Mouse (Mus musculus) G1E (cell line): ENCODE results near the gene Gm21060. TPM values are rescaled to one million over a fixed set of nuclear protein-coding genes. Genes with fewer than 3 reads are reported as not detected.
"Not testable (repeated sequence)": the region's sequence is repeated elsewhere in the genome, so short reads cannot be mapped to it uniquely, and the experiment has no call there.

ENCODE experiments used
- ATAC-seq: 2 replicates; pipeline ENCODE4 v1.8.0; 2016; ENCODE audit warnings: mild to moderate bottlenecking; ENCODE audit not compliant: insufficient number of reproducible peaks, poor library complexity, low FRiP score, severe bottlenecking; ENCODE audit errors: extremely low read depth
- DNase-seq: peaks from one replicate; pipeline ENCODE4 v3.0.0; 2012; ENCODE audit warnings: low spot score
- H3K27me3 ChIP-seq: 2 replicates; pipeline ENCODE4 v1.6.1; 2012; ENCODE audit warnings: mild to moderate bottlenecking, low read length, inconsistent platforms; ENCODE audit not compliant: insufficient read depth
- H3K36me3 ChIP-seq: replicated peaks from 2 replicates; pipeline ENCODE3; 2012; ENCODE audit warnings: mild to moderate bottlenecking, inconsistent platforms
- H3K4me1 ChIP-seq: 2 replicates; pipeline ENCODE4 v1.6.1; 2012; ENCODE audit warnings: low read depth, low read length, inconsistent platforms, mixed read lengths; ENCODE audit not compliant: insufficient read depth
- H3K4me3 ChIP-seq: 2 replicates; pipeline ENCODE4 v1.5.1; 2012; ENCODE audit warnings: low read depth, mild to moderate bottlenecking, inconsistent platforms, low read length, moderate library complexity, mixed read lengths
- H3K9me3 ChIP-seq: replicated peaks from 2 replicates; pipeline ENCODE4 v1.6.1; 2012; ENCODE audit warnings: inconsistent platforms
- CTCF ChIP-seq: IDR thresholded peaks from 2 replicates; pipeline ENCODE4 v1.5.1; 2012; ENCODE audit warnings: low read depth, low read length, inconsistent platforms, mixed read lengths
- GATA1 ChIP-seq: IDR thresholded peaks from 2 replicates; pipeline ENCODE4 v1.6.1; 2012; ENCODE audit warnings: borderline replicate concordance, low read length, inconsistent platforms, mixed read lengths
- GATA2 ChIP-seq: IDR thresholded peaks from 2 replicates; pipeline ENCODE4 v1.6.1; 2012; ENCODE audit warnings: low read depth, low read length, inconsistent platforms, borderline replicate concordance
- POLR2AphosphoS5 ChIP-seq: IDR thresholded peaks from 2 replicates; pipeline ENCODE4 v1.6.1; 2012; ENCODE audit warnings: low read depth, low read length, inconsistent platforms; ENCODE audit not compliant: insufficient replicate concordance
- TAL1 ChIP-seq: conservative IDR thresholded peaks from 2 replicates; pipeline ENCODE4 v1.6.1; 2012; ENCODE audit warnings: low read depth, low read length, inconsistent platforms, mixed read lengths
- polyA plus RNA-seq: library from polyadenylated mRNA; stranded (reverse); fragments of >175 nt; gene quantifications from 2 replicates; pipeline ENCODE4 v1.2.3, GENCODE M21; 2012
- total RNA-seq, 2 experiments: library from RNA; stranded (forward) in 1 of 2; stranded (reverse) in 1 of 2; fragments of 200-1000 nt in 1 of 2; fragments of >200 nt in 1 of 2; fragmentation: Nextera tagmentation in 1 of 2; gene quantifications; 2 replicates each; pipeline ENCODE4 v1.2.3; 2014 to 2017

Gene Gm21060
- total and polyA plus RNA-seq, 3 experiments = not detected

- H3K36me3 ChIP-seq = no peaks in the 10 kb centered on the region
- H3K27me3 ChIP-seq = peaks cover 11% of the 10 kb centered on the region
- no peak for TF ChIP-seq CTCF
- no peak overlapping the region for H3K4me3 ChIP-seq
- ATAC-seq = no peak
- peaks cover 13% of the 10 kb centered on the region for H3K4me1 ChIP-seq
- H3K9me3 ChIP-seq = no peaks in the 10 kb centered on the region
- no peak for DNase-seq
Measured at GRCm38 (mm10) chr19:61261241-61261640, 35.6 kb downstream of the Gm21060 start.

GRCm38 (mm10) chr19:61257733-61258132, 39.1 kb downstream of the Gm21060 start:
- TF ChIP-seq CTCF (no peak), POLR2AphosphoS5 (no peak), GATA2 (no peak), GATA1 (no peak), TAL1 (no peak)
- no peak for ATAC-seq

GRCm38 (mm10) chr19:61256166-61256887, 40.5 kb downstream of the Gm21060 start:
- no peak for ATAC-seq
- Histone ChIP-seq H3K27me3 (peaks cover 13% of the 10 kb centered on the region), H3K9me3 (no peaks in the 10 kb centered on the region), H3K4me3 (no peak overlapping the region), H3K36me3 (no peaks in the 10 kb centered on the region), H3K4me1 (peaks cover 3% of the 10 kb centered on the region)
- DNase-seq = no peak
- no peak for TF ChIP-seq CTCF

More at GRCm38 (mm10) chr19:61257733-61258132, 39.1 kb downstream of the Gm21060 start:
- H3K4me3 ChIP-seq = no peak overlapping the region
- no peaks in the 10 kb centered on the region for H3K9me3 ChIP-seq
- no peak for DNase-seq
- H3K4me1 ChIP-seq = peaks cover 8% of the 10 kb centered on the region
- no peaks in the 10 kb centered on the region for H3K36me3 ChIP-seq
- H3K27me3 ChIP-seq = peaks cover 13% of the 10 kb centered on the region

- not testable (repeated sequence) for H3K4me3 ChIP-seq, DNase-seq, H3K36me3 ChIP-seq, ATAC-seq, H3K27me3 ChIP-seq, H3K9me3 ChIP-seq
- peaks cover 19% of the 10 kb centered on the region for H3K4me1 ChIP-seq
Measured at GRCm38 (mm10) chr19:61247334-61247733, 49.5 kb downstream of the Gm21060 start.

Other genes with a start within 250 kb of the Gm21060 start
- 37.9 and 49.1 TPM in 2 replicates for gene Zfp950, start 156.2 kb downstream of the Gm21060 start, total RNA-seq (2014; fragmentation: Nextera tagmentation)
- 28.8 and 33.0 TPM in 2 replicates for gene Zfp950, start 156.2 kb downstream of the Gm21060 start, total RNA-seq (2017)
- gene Zfp950, start 156.2 kb downstream of the Gm21060 start, polyA plus RNA-seq = 0.18 and 0.26 TPM in 2 replicates
- gene Gm7102, start 120.8 kb downstream of the Gm21060 start, total RNA-seq (2014; fragmentation: Nextera tagmentation) = not detected in 2 replicates
- 0.11 and 0.23 TPM in 2 replicates for gene Gm7102, start 120.8 kb downstream of the Gm21060 start, total RNA-seq (2017)
- 0.04 and 0.14 TPM in 2 replicates for gene Gm7102, start 120.8 kb downstream of the Gm21060 start, polyA plus RNA-seq
- gene Gm6020, start 113.2 kb downstream of the Gm21060 start, total RNA-seq (2014; fragmentation: Nextera tagmentation) = not detected in 2 replicates
- gene Gm6020, start 113.2 kb downstream of the Gm21060 start, total RNA-seq (2017) = not detected in 2 replicates
- not detected in 2 replicates for gene Gm6020, start 113.2 kb downstream of the Gm21060 start, polyA plus RNA-seq
- 0.45 and 9.3 TPM in 2 replicates for gene Csf2ra, start 68.6 kb downstream of the Gm21060 start, total RNA-seq (2014; fragmentation: Nextera tagmentation)
- 1.1 and 1.5 TPM in 2 replicates for gene Csf2ra, start 68.6 kb downstream of the Gm21060 start, total RNA-seq (2017)
- gene Csf2ra, start 68.6 kb downstream of the Gm21060 start, polyA plus RNA-seq = 10.9 and 11.0 TPM in 2 replicates